Mouse (Mus musculus): ENCODE measurements around the gene Ano10. TPM values are rescaled to one million over a fixed set of nuclear protein-coding genes. Genes with fewer than 3 reads are reported as not detected.
"Not testable (repeated sequence)": the region's sequence is repeated elsewhere in the genome, so short reads cannot be mapped to it uniquely, and the experiment has no call there.

Gene Ano10
- polyA plus RNA-seq, 1 experiment from 2014 or later: 43.3 TPM

- Histone ChIP-seq H3K9ac (ENCODE audit: low read depth, low read length) (no peak overlapping the region), H3K27ac (replicated peaks; ENCODE audit: low read depth, low read length) (no peak overlapping the region), H3K4me2 (ENCODE audit: low read depth, low read length) (no peak overlapping the region), H3K9me3 (ENCODE audit: control insufficient read depth, low read length) (no peaks in the 10 kb centered on the region), H3K4me1 (ENCODE audit: control insufficient read depth, insufficient read depth, low read length) (no peaks in the 10 kb centered on the region), H3K36me3 (ENCODE audit: control insufficient read depth, insufficient read depth, low read length) (peaks cover 9% of the 10 kb centered on the region; the same call in 1 of the 2 replicates), H3K4me3 (ENCODE audit: low read depth, low read length) (no peak overlapping the region), H3K27me3 (replicated peaks; ENCODE audit: control insufficient read depth, insufficient read depth, low read length) (no peaks in the 10 kb centered on the region)
- DNase-seq (ENCODE audit: low spot score) (no peak), ATAC-seq (ENCODE audit: low read depth) (no peak)
- WGBS: 87% methylated on average over 11 of the region's 11 CpGs
Measured at GRCm38 (mm10) chr9:122172612-122173186, 121.5 kb downstream of the Ano10 start.

- 87% methylated on average over 6 of the region's 6 CpGs for WGBS
- Histone ChIP-seq H3K4me3 (ENCODE audit: low read depth, low read length) (no peak overlapping the region), H3K4me2 (ENCODE audit: low read depth, low read length) (no peak overlapping the region), H3K9ac (ENCODE audit: low read depth, low read length) (no peak overlapping the region), H3K36me3 (ENCODE audit: control insufficient read depth, insufficient read depth, low read length) (peaks cover 33% of the 10 kb centered on the region), H3K9me3 (ENCODE audit: control insufficient read depth, low read length) (no peaks in the 10 kb centered on the region), H3K4me1 (ENCODE audit: control insufficient read depth, insufficient read depth, low read length) (no peaks in the 10 kb centered on the region), H3K27me3 (replicated peaks; ENCODE audit: control insufficient read depth, insufficient read depth, low read length) (no peaks in the 10 kb centered on the region), H3K27ac (replicated peaks; ENCODE audit: low read depth, low read length) (no peak overlapping the region)
- DNase-seq (ENCODE audit: low spot score): no peak
- ATAC-seq (ENCODE audit: low read depth): no peak
Measured at GRCm38 (mm10) chr9:122169901-122170300, 124.3 kb downstream of the Ano10 start.

- H3K4me1 ChIP-seq (ENCODE audit: control insufficient read depth, insufficient read depth, low read length); H3K9me3 ChIP-seq (ENCODE audit: control insufficient read depth, low read length); H3K27me3 ChIP-seq (replicated peaks; ENCODE audit: control insufficient read depth, insufficient read depth, low read length); DNase-seq (ENCODE audit: low spot score); H3K4me3 ChIP-seq (ENCODE audit: low read depth, low read length); H3K27ac ChIP-seq (replicated peaks; ENCODE audit: low read depth, low read length); ATAC-seq (ENCODE audit: low read depth); H3K9ac ChIP-seq (ENCODE audit: low read depth, low read length); H3K4me2 ChIP-seq (ENCODE audit: low read depth, low read length): not testable (repeated sequence)
- peaks cover 52% of the 10 kb centered on the region for H3K36me3 ChIP-seq (ENCODE audit: control insufficient read depth, insufficient read depth, low read length)
- 86% methylated on average over 5 of the region's 5 CpGs for WGBS
Measured at GRCm38 (mm10) chr9:122167719-122168118, 126.5 kb downstream of the Ano10 start.

GRCm38 (mm10) chr9:122164535-122164934 lies 129.7 kb downstream of the Ano10 start:
- no peak overlapping the region for H3K4me3 ChIP-seq (ENCODE audit: low read depth, low read length)
- no peak overlapping the region for H3K9ac ChIP-seq (ENCODE audit: low read depth, low read length)
- no peak for DNase-seq (ENCODE audit: low spot score)
- no peak overlapping the region for H3K4me2 ChIP-seq (ENCODE audit: low read depth, low read length)
- ATAC-seq (ENCODE audit: low read depth): no peak
- no peaks in the 10 kb centered on the region for H3K27me3 ChIP-seq (replicated peaks; ENCODE audit: control insufficient read depth, insufficient read depth, low read length)
- no peaks in the 10 kb centered on the region for H3K9me3 ChIP-seq (ENCODE audit: control insufficient read depth, low read length)
- H3K36me3 ChIP-seq (ENCODE audit: control insufficient read depth, insufficient read depth, low read length): peaks cover 54% of the 10 kb centered on the region
- H3K4me1 ChIP-seq (ENCODE audit: control insufficient read depth, insufficient read depth, low read length): no peaks in the 10 kb centered on the region
- no peak overlapping the region for H3K27ac ChIP-seq (replicated peaks; ENCODE audit: low read depth, low read length)
- WGBS: 92% methylated on average over 4 of the region's 4 CpGs

- Histone ChIP-seq H3K36me3 (ENCODE audit: control insufficient read depth, insufficient read depth, low read length) (peaks cover 43% of the 10 kb centered on the region), H3K9ac (ENCODE audit: low read depth, low read length) (no peak overlapping the region), H3K4me2 (ENCODE audit: low read depth, low read length) (no peak overlapping the region), H3K9me3 (ENCODE audit: control insufficient read depth, low read length) (no peaks in the 10 kb centered on the region), H3K4me3 (ENCODE audit: low read depth, low read length) (no peak overlapping the region), H3K27me3 (replicated peaks; ENCODE audit: control insufficient read depth, insufficient read depth, low read length) (no peaks in the 10 kb centered on the region), H3K27ac (replicated peaks; ENCODE audit: low read depth, low read length) (no peak overlapping the region), H3K4me1 (ENCODE audit: control insufficient read depth, insufficient read depth, low read length) (no peaks in the 10 kb centered on the region)
- no peak for ATAC-seq (ENCODE audit: low read depth)
- WGBS: 96% methylated on average over 14 of the region's 14 CpGs
- DNase-seq (ENCODE audit: low spot score): no peak
Measured at GRCm38 (mm10) chr9:122157079-122157441, 137.2 kb downstream of the Ano10 start.

- WGBS: 85% methylated on average over 5 of the region's 5 CpGs
- no peak for ATAC-seq (ENCODE audit: low read depth)
- H3K36me3 ChIP-seq (ENCODE audit: control insufficient read depth, insufficient read depth, low read length): peaks cover 43% of the 10 kb centered on the region
Measured at GRCm38 (mm10) chr9:122156389-122157078, 137.7 kb downstream of the Ano10 start.

GRCm38 (mm10) chr9:122155193-122155592 lies 139.0 kb downstream of the Ano10 start:
- no peak overlapping the region for H3K4me2 ChIP-seq (ENCODE audit: low read depth, low read length)
- DNase-seq (ENCODE audit: low spot score): no peak
- no peaks in the 10 kb centered on the region for H3K4me1 ChIP-seq (ENCODE audit: control insufficient read depth, insufficient read depth, low read length)
- H3K9ac ChIP-seq (ENCODE audit: low read depth, low read length): no peak overlapping the region
- peaks cover 32% of the 10 kb centered on the region for H3K36me3 ChIP-seq (ENCODE audit: control insufficient read depth, insufficient read depth, low read length)
- ATAC-seq (ENCODE audit: low read depth): no peak
- H3K4me3 ChIP-seq (ENCODE audit: low read depth, low read length): no peak overlapping the region
- no peaks in the 10 kb centered on the region for H3K27me3 ChIP-seq (replicated peaks; ENCODE audit: control insufficient read depth, insufficient read depth, low read length)
- H3K9me3 ChIP-seq (ENCODE audit: control insufficient read depth, low read length): no peaks in the 10 kb centered on the region
- H3K27ac ChIP-seq (replicated peaks; ENCODE audit: low read depth, low read length): no peak overlapping the region
- 95% methylated on average over 1 of the region's 1 CpGs for WGBS

More at GRCm38 (mm10) chr9:122156389-122157078, 137.7 kb downstream of the Ano10 start:
- Histone ChIP-seq H3K9me3 (ENCODE audit: control insufficient read depth, low read length) (no peaks in the 10 kb centered on the region), H3K27me3 (replicated peaks; ENCODE audit: control insufficient read depth, insufficient read depth, low read length) (no peaks in the 10 kb centered on the region), H3K4me2 (ENCODE audit: low read depth, low read length) (no peak overlapping the region), H3K4me3 (ENCODE audit: low read depth, low read length) (no peak overlapping the region), H3K4me1 (ENCODE audit: control insufficient read depth, insufficient read depth, low read length) (no peaks in the 10 kb centered on the region), H3K9ac (ENCODE audit: low read depth, low read length) (no peak overlapping the region), H3K27ac (replicated peaks; ENCODE audit: low read depth, low read length) (no peak overlapping the region)
- no peak for DNase-seq (ENCODE audit: low spot score)

- WGBS: 87% methylated on average over 3 of the region's 3 CpGs
- Histone ChIP-seq H3K27me3 (replicated peaks; ENCODE audit: control insufficient read depth, insufficient read depth, low read length) (no peaks in the 10 kb centered on the region), H3K27ac (replicated peaks; ENCODE audit: low read depth, low read length) (no peak overlapping the region), H3K9me3 (ENCODE audit: control insufficient read depth, low read length) (no peaks in the 10 kb centered on the region), H3K4me1 (ENCODE audit: control insufficient read depth, insufficient read depth, low read length) (no peaks in the 10 kb centered on the region), H3K36me3 (ENCODE audit: control insufficient read depth, insufficient read depth, low read length) (peaks cover 31% of the 10 kb centered on the region), H3K4me2 (ENCODE audit: low read depth, low read length) (no peak overlapping the region), H3K4me3 (ENCODE audit: low read depth, low read length) (no peak overlapping the region), H3K9ac (ENCODE audit: low read depth, low read length) (no peak overlapping the region)
- no peak for ATAC-seq (ENCODE audit: low read depth)
- no peak for DNase-seq (ENCODE audit: low spot score)
Measured at GRCm38 (mm10) chr9:122153436-122153835, 140.8 kb downstream of the Ano10 start.

GRCm38 (mm10) chr9:122152501-122152900 lies 141.7 kb downstream of the Ano10 start:
- 89% methylated on average over 1 of the region's 1 CpGs for WGBS
- ATAC-seq (ENCODE audit: low read depth) (no peak), DNase-seq (ENCODE audit: low spot score) (no peak)
- H3K27me3 ChIP-seq (replicated peaks; ENCODE audit: control insufficient read depth, insufficient read depth, low read length): no peaks in the 10 kb centered on the region
- no peak overlapping the region for H3K27ac ChIP-seq (replicated peaks; ENCODE audit: low read depth, low read length)
- H3K4me1 ChIP-seq (ENCODE audit: control insufficient read depth, insufficient read depth, low read length): no peaks in the 10 kb centered on the region
- H3K36me3 ChIP-seq (ENCODE audit: control insufficient read depth, insufficient read depth, low read length): peaks cover 23% of the 10 kb centered on the region
- H3K4me3 ChIP-seq (ENCODE audit: low read depth, low read length): no peak overlapping the region
- H3K4me2 ChIP-seq (ENCODE audit: low read depth, low read length): no peak overlapping the region
- H3K9ac ChIP-seq (ENCODE audit: low read depth, low read length): no peak overlapping the region
- no peaks in the 10 kb centered on the region for H3K9me3 ChIP-seq (ENCODE audit: control insufficient read depth, low read length)

Measured in embryonic facial prominence, embryonic 14.5 days (tissue).